Mouse (Mus musculus) intestine, embryonic 15.5 days (tissue): ENCODE measurements around the gene Cd59b. TPM values are rescaled to one million over a fixed set of nuclear protein-coding genes. Genes with fewer than 3 reads are reported as not detected.
"Not testable (repeated sequence)": the region's sequence is repeated elsewhere in the genome, so short reads cannot be mapped to it uniquely, and the experiment has no call there.

Source experiments
- ATAC-seq: fragments of 200-750 bp; cut with Nextera tagmentation; 2 replicates; pipeline ENCODE4 v1.8.0; 2017; ENCODE audit warnings: moderate TSS enrichment, moderate library complexity
- H3K27ac ChIP-seq: fragments of 300-500 bp; sonication (generic); 2 replicates; pipeline ENCODE4 v1.5.1; 2015; ENCODE audit warnings: mild to moderate bottlenecking, inconsistent platforms
- H3K27me3 ChIP-seq: fragments of 300-500 bp; sonication (generic); replicated peaks from 2 replicates; pipeline ENCODE4 v1.6.1; 2015; ENCODE audit warnings: inconsistent platforms
- H3K36me3 ChIP-seq: fragments of 300-500 bp; sonication (generic); 2 replicates; pipeline ENCODE4 v1.6.1; 2015; ENCODE audit warnings: inconsistent platforms
- H3K4me1 ChIP-seq: fragments of 300-500 bp; sonication (generic); replicated peaks from 2 replicates; pipeline ENCODE4 v1.6.1; 2015; ENCODE audit warnings: inconsistent platforms
- H3K4me2 ChIP-seq: fragments of 300-500 bp; sonication (generic); replicated peaks from 2 replicates; pipeline ENCODE4 v1.6.1; 2015; ENCODE audit warnings: mild to moderate bottlenecking, inconsistent platforms
- H3K4me3 ChIP-seq: fragments of 300-500 bp; sonication (generic); replicated peaks from 2 replicates; pipeline ENCODE4 v1.5.1; 2015; ENCODE audit warnings: inconsistent platforms
- H3K9ac ChIP-seq: fragments of 300-500 bp; sonication (generic); 2 replicates; pipeline ENCODE4 v1.6.1; 2015; ENCODE audit warnings: inconsistent platforms
- H3K9me3 ChIP-seq: fragments of 300-500 bp; sonication (generic); 2 replicates; pipeline ENCODE4 v1.6.1; 2016; ENCODE audit warnings: inconsistent platforms
- WGBS: fragments of 180-500 bp; shearing (Covaris S2); methylation state at CpG from one replicate; pipeline ENCODE4 v1.1.7; 2015; 5-methylcytosine and 5-hydroxymethylcytosine counted together
- polyA plus RNA-seq: library from polyadenylated mRNA; unstranded; fragments of >200 nt; fragmentation: Nextera tagmentation; extraction: Ambion mirVana; gene quantifications from 2 replicates; pipeline ENCODE4 v1.2.1, GENCODE M21; 2015

Cd59b gene
- polyA plus RNA-seq, 1 experiment from 2014 or later = 5.9 TPM

GRCm38 (mm10) chr2:104104800-104105199 lies 35.2 kb downstream of the Cd59b start:
- H3K36me3 ChIP-seq = no peaks in the 10 kb centered on the region
- no peak overlapping the region for H3K27ac ChIP-seq
- no peak overlapping the region for H3K4me3 ChIP-seq
- H3K9me3 ChIP-seq = no peaks in the 10 kb centered on the region
- H3K27me3 ChIP-seq = no peaks in the 10 kb centered on the region
- no peak for ATAC-seq
- WGBS = 88% methylated on average over 6 of the region's 6 CpGs
- H3K9ac ChIP-seq = no peak overlapping the region
- 0 out of 2 replicates have a peak, but pooled peaks cover 3% of the 10 kb centered on the region for H3K4me1 ChIP-seq
- H3K4me2 ChIP-seq = no peak overlapping the region

GRCm38 (mm10) chr2:104109021-104109420 lies 39.4 kb downstream of the Cd59b start:
- ATAC-seq = not testable (repeated sequence)

GRCm38 (mm10) chr2:104109528-104109927 lies 39.9 kb downstream of the Cd59b start:
- Histone ChIP-seq H3K9ac (no peak overlapping the region), H3K4me2 (no peak overlapping the region), H3K27ac (no peak overlapping the region), H3K4me1 (0 out of 2 replicates have a peak, but pooled peaks cover 3% of the 10 kb centered on the region), H3K27me3 (no peaks in the 10 kb centered on the region), H3K36me3 (no peaks in the 10 kb centered on the region), H3K4me3 (no peak overlapping the region), H3K9me3 (no peaks in the 10 kb centered on the region)
- 63% methylated on average over 2 of the region's 2 CpGs for WGBS
- peak; percentile 29; the same call in 1 of the 2 replicates for ATAC-seq

More at GRCm38 (mm10) chr2:104109021-104109420, 39.4 kb downstream of the Cd59b start:
- not testable (repeated sequence) for H3K27ac ChIP-seq, H3K9me3 ChIP-seq, H3K4me3 ChIP-seq, H3K27me3 ChIP-seq, H3K36me3 ChIP-seq, H3K4me2 ChIP-seq, H3K4me1 ChIP-seq, H3K9ac ChIP-seq
- WGBS = 74% methylated on average over 2 of the region's 2 CpGs

- WGBS = 77% methylated on average over 4 of the region's 4 CpGs
- H3K9ac ChIP-seq = no peak overlapping the region
- H3K36me3 ChIP-seq = no peaks in the 10 kb centered on the region
- ATAC-seq = no peak
- no peak overlapping the region for H3K4me2 ChIP-seq
- H3K9me3 ChIP-seq = no peaks in the 10 kb centered on the region
- H3K4me3 ChIP-seq = no peak overlapping the region
- H3K27ac ChIP-seq = no peak overlapping the region
- H3K4me1 ChIP-seq = 0 out of 2 replicates have a peak, but pooled peaks cover 3% of the 10 kb centered on the region
- H3K27me3 ChIP-seq = no peaks in the 10 kb centered on the region
Observed at GRCm38 (mm10) chr2:104110031-104110430, 40.4 kb downstream of the Cd59b start.

GRCm38 (mm10) chr2:104111170-104111797 lies 41.6 kb downstream of the Cd59b start:
- not testable (repeated sequence) for H3K9me3 ChIP-seq, H3K9ac ChIP-seq, H3K4me2 ChIP-seq, H3K4me1 ChIP-seq, H3K4me3 ChIP-seq, H3K36me3 ChIP-seq, H3K27me3 ChIP-seq, H3K27ac ChIP-seq
- WGBS = no CpG with 5 or more reads among the region's 1 CpGs
- ATAC-seq = peak; percentile 86

- H3K9me3 ChIP-seq, H3K9ac ChIP-seq, H3K27me3 ChIP-seq, H3K4me1 ChIP-seq, H3K4me3 ChIP-seq, H3K4me2 ChIP-seq, H3K36me3 ChIP-seq, ATAC-seq, H3K27ac ChIP-seq: not testable (repeated sequence)
Observed at GRCm38 (mm10) chr2:104113563-104113962, 43.9 kb downstream of the Cd59b start.

- no peak overlapping the region for H3K9ac ChIP-seq
- ATAC-seq = no peak
- no peak overlapping the region for H3K4me3 ChIP-seq
- H3K9me3 ChIP-seq = no peaks in the 10 kb centered on the region
- H3K36me3 ChIP-seq = no peaks in the 10 kb centered on the region
- no peaks in the 10 kb centered on the region for H3K27me3 ChIP-seq
- WGBS = 84% methylated on average over 3 of the region's 3 CpGs
- H3K4me1 ChIP-seq = no peaks in the 10 kb centered on the region
- no peak overlapping the region for H3K27ac ChIP-seq
- H3K4me2 ChIP-seq = no peak overlapping the region
Observed at GRCm38 (mm10) chr2:104114898-104115297, 45.2 kb downstream of the Cd59b start.

- not testable (repeated sequence) for H3K9ac ChIP-seq, ATAC-seq, H3K36me3 ChIP-seq, H3K9me3 ChIP-seq, H3K4me2 ChIP-seq, H3K27me3 ChIP-seq, H3K27ac ChIP-seq, H3K4me3 ChIP-seq, H3K4me1 ChIP-seq
Observed at GRCm38 (mm10) chr2:104117173-104117572, 47.5 kb downstream of the Cd59b start.

- Histone ChIP-seq H3K9me3 (no peaks in the 10 kb centered on the region), H3K9ac (no peak overlapping the region), H3K36me3 (no peaks in the 10 kb centered on the region), H3K27me3 (no peaks in the 10 kb centered on the region), H3K4me3 (no peak overlapping the region), H3K4me1 (peaks cover 12% of the 10 kb centered on the region), H3K27ac (no peak overlapping the region), H3K4me2 (no peak overlapping the region)
- WGBS = 40% methylated on average over 1 of the region's 1 CpGs
- ATAC-seq = no peak
Observed at GRCm38 (mm10) chr2:104119097-104119496, 49.4 kb downstream of the Cd59b start.

GRCm38 (mm10) chr2:104120312-104120711 lies 50.7 kb downstream of the Cd59b start:
- Histone ChIP-seq H3K27me3 (no peaks in the 10 kb centered on the region), H3K9ac (no peak overlapping the region), H3K27ac (peak overlapping the region; percentile 62), H3K4me3 (no peak overlapping the region), H3K9me3 (no peaks in the 10 kb centered on the region), H3K36me3 (no peaks in the 10 kb centered on the region), H3K4me1 (peaks cover 12% of the 10 kb centered on the region), H3K4me2 (no peak overlapping the region)
- ATAC-seq = no peak
- 43% methylated on average over 6 of the region's 6 CpGs for WGBS

GRCm38 (mm10) chr2:104121681-104122504 lies 52.2 kb downstream of the Cd59b start:
- WGBS = 65% methylated on average over 8 of the region's 8 CpGs
- ATAC-seq = peak; percentile 39
- peak overlapping the region; percentile 88 for H3K4me2 ChIP-seq
- no peaks in the 10 kb centered on the region for H3K36me3 ChIP-seq
- peak overlapping the region; percentile 52 for H3K27ac ChIP-seq
- peaks cover 12% of the 10 kb centered on the region for H3K4me1 ChIP-seq
- no peak overlapping the region for H3K9ac ChIP-seq
- no peaks in the 10 kb centered on the region for H3K9me3 ChIP-seq
- H3K27me3 ChIP-seq = no peaks in the 10 kb centered on the region
- peak overlapping the region; percentile 57 for H3K4me3 ChIP-seq

GRCm38 (mm10) chr2:104122505-104123378 lies 53.1 kb downstream of the Cd59b start, which contains the start of gene A930018P22Rik:
TSS of gene A930018P22Rik (plus strand) at chr2:104122769.
- WGBS = under 1% methylated on average over 74 of the region's 74 CpGs
- ATAC-seq = peak; percentile 95
- peak within 1 kb of the TSS; percentile 88 for H3K4me2 ChIP-seq

More at GRCm38 (mm10) chr2:104122505-104123378, 53.1 kb downstream of the Cd59b start, which contains the start of gene A930018P22Rik:
- Histone ChIP-seq H3K9ac (peak within 1 kb of the TSS; percentile 64), H3K27ac (peak within 1 kb of the TSS; percentile 52), H3K27me3 (no peaks in the 10 kb centered on the region), H3K4me3 (peak within 1 kb of the TSS; percentile 57), H3K9me3 (no peaks in the 10 kb centered on the region), H3K36me3 (no peaks in the 10 kb centered on the region), H3K4me1 (peaks cover 12% of the 10 kb centered on the region)
